Mouse (Mus musculus): ENCODE results near the gene Vps13d. TPM values are rescaled to one million over a fixed set of nuclear protein-coding genes. Genes with fewer than 3 reads are reported as not detected.
A peak's percentile ranks its signal among the peaks of the same experiment; 100 is the strongest.

Gene Vps13d
- polyA plus RNA-seq, 1 experiment from 2014 or later, result 8.7 TPM

- H3K4me2 ChIP-seq, result no peak overlapping the region
- no peaks in the 10 kb centered on the region for H3K27me3 ChIP-seq
- ATAC-seq (ENCODE audit: low FRiP score), result no peak
- WGBS, result 96% methylated on average over 3 of the region's 3 CpGs
- no peak overlapping the region for H3K27ac ChIP-seq
- H3K36me3 ChIP-seq, result peaks cover 83% of the 10 kb centered on the region
- no peaks in the 10 kb centered on the region for H3K4me1 ChIP-seq (replicated peaks)
- H3K9ac ChIP-seq, result no peak overlapping the region
- H3K4me3 ChIP-seq, result no peak overlapping the region
- H3K9me3 ChIP-seq, result no peaks in the 10 kb centered on the region
Observed at GRCm38 (mm10) chr4:145097974-145098373, 96.8 kb downstream of the Vps13d start.

GRCm38 (mm10) chr4:145096481-145097039 lies 98.2 kb downstream of the Vps13d start:
- Histone ChIP-seq H3K36me3 (peaks cover 83% of the 10 kb centered on the region), H3K4me2 (no peak overlapping the region), H3K4me3 (no peak overlapping the region), H3K27me3 (no peaks in the 10 kb centered on the region), H3K4me1 (replicated peaks) (no peaks in the 10 kb centered on the region), H3K9me3 (no peaks in the 10 kb centered on the region), H3K27ac (no peak overlapping the region), H3K9ac (no peak overlapping the region)
- no peak for ATAC-seq (ENCODE audit: low FRiP score)
- 79% methylated on average over 5 of the region's 5 CpGs for WGBS

- Histone ChIP-seq H3K27me3 (no peaks in the 10 kb centered on the region), H3K36me3 (peaks cover 91% of the 10 kb centered on the region), H3K27ac (no peak overlapping the region), H3K9ac (no peak overlapping the region), H3K4me3 (no peak overlapping the region), H3K9me3 (no peaks in the 10 kb centered on the region), H3K4me2 (no peak overlapping the region), H3K4me1 (replicated peaks) (no peaks in the 10 kb centered on the region)
- ATAC-seq (ENCODE audit: low FRiP score), result no peak
- 90% methylated on average over 4 of the region's 4 CpGs for WGBS
Observed at GRCm38 (mm10) chr4:145086509-145086908, 108.3 kb downstream of the Vps13d start.

- peaks cover 88% of the 10 kb centered on the region for H3K36me3 ChIP-seq
- no peaks in the 10 kb centered on the region for H3K9me3 ChIP-seq
- H3K9ac ChIP-seq, result no peak overlapping the region
- H3K4me2 ChIP-seq, result no peak overlapping the region
- ATAC-seq (ENCODE audit: low FRiP score), result no peak
- no peak overlapping the region for H3K27ac ChIP-seq
- no peak overlapping the region for H3K4me3 ChIP-seq
- no peaks in the 10 kb centered on the region for H3K27me3 ChIP-seq
- 94% methylated on average over 2 of the region's 2 CpGs for WGBS
- no peaks in the 10 kb centered on the region for H3K4me1 ChIP-seq (replicated peaks)
Observed at GRCm38 (mm10) chr4:145079324-145079723, 115.5 kb downstream of the Vps13d start.

- Histone ChIP-seq H3K4me3 (no peak overlapping the region), H3K9ac (no peak overlapping the region), H3K27ac (no peak overlapping the region), H3K36me3 (peaks cover 82% of the 10 kb centered on the region), H3K4me1 (replicated peaks) (no peaks in the 10 kb centered on the region), H3K4me2 (no peak overlapping the region), H3K9me3 (no peaks in the 10 kb centered on the region), H3K27me3 (no peaks in the 10 kb centered on the region)
- no peak for ATAC-seq (ENCODE audit: low FRiP score)
- 84% methylated on average over 2 of the region's 2 CpGs for WGBS
Observed at GRCm38 (mm10) chr4:145074276-145074675, 120.5 kb downstream of the Vps13d start.

GRCm38 (mm10) chr4:145073728-145074127 lies 121.1 kb downstream of the Vps13d start:
- no peak overlapping the region for H3K9ac ChIP-seq
- ATAC-seq (ENCODE audit: low FRiP score), result no peak
- 96% methylated on average over 7 of the region's 7 CpGs for WGBS
- peaks cover 79% of the 10 kb centered on the region for H3K36me3 ChIP-seq
- no peaks in the 10 kb centered on the region for H3K27me3 ChIP-seq
- no peaks in the 10 kb centered on the region for H3K9me3 ChIP-seq
- H3K27ac ChIP-seq, result no peak overlapping the region
- no peaks in the 10 kb centered on the region for H3K4me1 ChIP-seq (replicated peaks)
- H3K4me3 ChIP-seq, result no peak overlapping the region
- H3K4me2 ChIP-seq, result no peak overlapping the region

- H3K4me2 ChIP-seq, result no peak overlapping the region
- H3K9ac ChIP-seq, result no peak overlapping the region
- no peaks in the 10 kb centered on the region for H3K27me3 ChIP-seq
- peaks cover 70% of the 10 kb centered on the region for H3K36me3 ChIP-seq
- WGBS, result 88% methylated on average over 7 of the region's 7 CpGs
- H3K4me1 ChIP-seq (replicated peaks), result peaks cover 3% of the 10 kb centered on the region; the same call in 1 of the 2 replicates
- no peaks in the 10 kb centered on the region for H3K9me3 ChIP-seq
- no peak overlapping the region for H3K4me3 ChIP-seq
- no peak overlapping the region for H3K27ac ChIP-seq
- no peak for ATAC-seq (ENCODE audit: low FRiP score)
Observed at GRCm38 (mm10) chr4:145071942-145072341, 122.9 kb downstream of the Vps13d start.

- 19% methylated on average over 6 of the region's 6 CpGs for WGBS
Observed at GRCm38 (mm10) chr4:145067019-145067680, 127.7 kb downstream of the Vps13d start.

GRCm38 (mm10) chr4:145066336-145067018 lies 128.3 kb downstream of the Vps13d start:
- no peak for ATAC-seq (ENCODE audit: low FRiP score)
- WGBS, result 48% methylated on average over 7 of the region's 7 CpGs
- H3K27ac ChIP-seq, result no peak overlapping the region
- no peak overlapping the region for H3K9ac ChIP-seq
- no peaks in the 10 kb centered on the region for H3K9me3 ChIP-seq
- peaks cover 4% of the 10 kb centered on the region; the same call in 1 of the 2 replicates for H3K4me1 ChIP-seq (replicated peaks)
- H3K36me3 ChIP-seq, result peaks cover 72% of the 10 kb centered on the region
- H3K4me3 ChIP-seq, result no peak overlapping the region
- H3K4me2 ChIP-seq, result no peak overlapping the region
- no peaks in the 10 kb centered on the region for H3K27me3 ChIP-seq

More at GRCm38 (mm10) chr4:145067019-145067680, 127.7 kb downstream of the Vps13d start:
- H3K4me1 ChIP-seq (replicated peaks), result peaks cover 4% of the 10 kb centered on the region; the same call in 1 of the 2 replicates
- ATAC-seq (ENCODE audit: low FRiP score), result peak; percentile 57; the same call in 1 of the 2 replicates
- H3K27me3 ChIP-seq, result no peaks in the 10 kb centered on the region
- H3K9ac ChIP-seq, result peak overlapping the region; percentile 26; the same call in 1 of the 2 replicates
- no peak overlapping the region for H3K4me3 ChIP-seq
- no peaks in the 10 kb centered on the region for H3K9me3 ChIP-seq
- H3K4me2 ChIP-seq, result no peak overlapping the region
- H3K36me3 ChIP-seq, result peaks cover 72% of the 10 kb centered on the region
- H3K27ac ChIP-seq, result no peak overlapping the region

- Histone ChIP-seq H3K9ac (no peak overlapping the region), H3K4me3 (no peak overlapping the region), H3K9me3 (no peaks in the 10 kb centered on the region), H3K36me3 (peaks cover 90% of the 10 kb centered on the region), H3K4me2 (no peak overlapping the region), H3K27ac (no peak overlapping the region), H3K4me1 (replicated peaks) (0 out of 2 replicates have a peak, but pooled peaks cover 3% of the 10 kb centered on the region), H3K27me3 (no peaks in the 10 kb centered on the region)
- WGBS, result 84% methylated on average over 2 of the region's 2 CpGs
- ATAC-seq (ENCODE audit: low FRiP score), result no peak
Observed at GRCm38 (mm10) chr4:145058749-145059442, 135.9 kb downstream of the Vps13d start.

GRCm38 (mm10) chr4:145056346-145056745 lies 138.5 kb downstream of the Vps13d start:
- 98% methylated on average over 3 of the region's 3 CpGs for WGBS
- peaks cover 85% of the 10 kb centered on the region for H3K36me3 ChIP-seq
- ATAC-seq (ENCODE audit: low FRiP score), result no peak

GRCm38 (mm10) chr4:145055792-145056191 lies 139.0 kb downstream of the Vps13d start:
- no peak for ATAC-seq (ENCODE audit: low FRiP score)
- Histone ChIP-seq H3K4me2 (no peak overlapping the region), H3K4me1 (replicated peaks) (peaks cover 14% of the 10 kb centered on the region), H3K9ac (no peak overlapping the region), H3K27me3 (no peaks in the 10 kb centered on the region), H3K4me3 (no peak overlapping the region), H3K36me3 (peaks cover 80% of the 10 kb centered on the region), H3K9me3 (no peaks in the 10 kb centered on the region), H3K27ac (no peak overlapping the region)
- WGBS, result 92% methylated on average over 3 of the region's 3 CpGs

More at GRCm38 (mm10) chr4:145056346-145056745, 138.5 kb downstream of the Vps13d start:
- no peak overlapping the region for H3K9ac ChIP-seq
- no peak overlapping the region for H3K4me3 ChIP-seq
- H3K27me3 ChIP-seq, result no peaks in the 10 kb centered on the region
- no peak overlapping the region for H3K27ac ChIP-seq
- peaks cover 11% of the 10 kb centered on the region for H3K4me1 ChIP-seq (replicated peaks)
- no peak overlapping the region for H3K4me2 ChIP-seq
- no peaks in the 10 kb centered on the region for H3K9me3 ChIP-seq
